8 mouse cellular contexts compared by ENCODE assay signal in genomic region chr9:50800985-50801384, GRCm38 (mm10). TPM values are rescaled to one million over a fixed set of nuclear protein-coding genes. Genes with fewer than 3 reads are reported as not detected.
DNase-seq lines count a peak whose midpoint lies in the region; ATAC-seq and TF ChIP-seq lines count a peak whose summit lies in the region.

No protein-coding gene starts in this region.

- TF ChIP-seq POLR2A in ES-Bruce4 (IDR thresholded peaks at IDR 0.05; ENCODE audit: insufficient read depth, low read length), result no peak
- no peak for TF ChIP-seq POLR2A in spleen, adult 2 months (IDR thresholded peaks at IDR 0.05; ENCODE audit: low read depth, low read length)

- H3K9ac ChIP-seq in hindbrain, embryonic 16.5 days (ENCODE audit: low read depth, low read length), result no peak overlapping the region
- no peak overlapping the region for H3K9ac ChIP-seq in ES-Bruce4 (ENCODE audit: low read depth, poor library complexity, severe bottlenecking)
- no peak overlapping the region for H3K9ac ChIP-seq in liver, embryonic 12.5 days
- no peak overlapping the region for H3K9ac ChIP-seq in intestine, embryonic 15.5 days

- peak; percentile 10 for DNase-seq in hindbrain, embryonic 10.5 days (ENCODE audit: low spot score)
- DNase-seq in c-Kit-negative CD71-positive TER-119-positive erythroid progenitor cells, embryonic 14.5 days (ENCODE audit: low read depth, low spot score), result peak; percentile 60
- peak; percentile 29 to 60 for DNase-seq in heart, postnatal 14 days
- peak; percentile 17 to 46 for DNase-seq in spleen, adult 2 months (ENCODE audit: low read depth in 1 of 2, low spot score in 2 of 2)

- H3K27me3 ChIP-seq in hindbrain, embryonic 10.5 days (ENCODE audit: insufficient read depth, poor library complexity, severe bottlenecking), result no peaks in the 10 kb centered on the region
- H3K27me3 ChIP-seq in hindbrain, embryonic 16.5 days (replicated peaks; ENCODE audit: control insufficient read depth, insufficient read depth, low read length), result no peaks in the 10 kb centered on the region
- H3K27me3 ChIP-seq in ES-Bruce4 (ENCODE audit: control insufficient read depth, insufficient read depth, low read length, poor library complexity, severe bottlenecking), result no peaks in the 10 kb centered on the region
- no peaks in the 10 kb centered on the region for H3K27me3 ChIP-seq in liver, embryonic 12.5 days (replicated peaks)
- no peaks in the 10 kb centered on the region for H3K27me3 ChIP-seq in spleen, adult 2 months (ENCODE audit: control insufficient read depth, insufficient read depth, low read length)
- H3K27me3 ChIP-seq in intestine, embryonic 15.5 days (replicated peaks), result no peaks in the 10 kb centered on the region

- intact Hi-C loops in heart, postnatal 14 days (cut with DNase I), result loop anchor here (2.0 to 5.0 kb wide), 2 partner anchors 210 to 351 kb away; no protein-coding TSS in a partner anchor

- H3K4me1 ChIP-seq in hindbrain, embryonic 10.5 days (replicated peaks), result no peaks in the 10 kb centered on the region
- H3K4me1 ChIP-seq in hindbrain, embryonic 16.5 days (ENCODE audit: control insufficient read depth, insufficient read depth, low read depth, low read length), result no peaks in the 10 kb centered on the region
- H3K4me1 ChIP-seq in ES-Bruce4 (ENCODE audit: control insufficient read depth, insufficient read depth, low read length), result no peaks in the 10 kb centered on the region
- H3K4me1 ChIP-seq in liver, embryonic 12.5 days, result peaks cover 42% of the 10 kb centered on the region
- no peaks in the 10 kb centered on the region for H3K4me1 ChIP-seq in spleen, adult 2 months (ENCODE audit: control insufficient read depth, insufficient read depth, insufficient read length)
- no peaks in the 10 kb centered on the region for H3K4me1 ChIP-seq in intestine, embryonic 15.5 days (replicated peaks)

- H3K27ac ChIP-seq in hindbrain, embryonic 10.5 days, result no peak overlapping the region
- H3K27ac ChIP-seq in hindbrain, embryonic 16.5 days (ENCODE audit: low read depth, low read length), result no peak overlapping the region
- no peak overlapping the region for H3K27ac ChIP-seq in ES-Bruce4 (ENCODE audit: insufficient read depth, low read length)
- H3K27ac ChIP-seq in liver, embryonic 12.5 days, result peak overlapping the region; percentile 91; the same call in 1 of the 2 replicates
- H3K27ac ChIP-seq in spleen, adult 2 months (ENCODE audit: insufficient read depth, low read length), result no peak overlapping the region
- H3K27ac ChIP-seq in intestine, embryonic 15.5 days, result no peak overlapping the region

- no peak overlapping the region for H3K4me3 ChIP-seq in hindbrain, embryonic 10.5 days
- H3K4me3 ChIP-seq in hindbrain, embryonic 16.5 days (ENCODE audit: low read length), result no peak overlapping the region
- H3K4me3 ChIP-seq in ES-Bruce4 (ENCODE audit: low read depth, low read length), result no peak overlapping the region
- H3K4me3 ChIP-seq in liver, embryonic 12.5 days, result no peak overlapping the region
- no peak overlapping the region for H3K4me3 ChIP-seq in spleen, adult 2 months (ENCODE audit: extremely low read depth, insufficient read depth, insufficient read length)
- no peak overlapping the region for H3K4me3 ChIP-seq in intestine, embryonic 15.5 days (replicated peaks)

- WGBS in hindbrain, embryonic 10.5 days, result 52% methylated on average over 2 of the region's 2 CpGs
- 70% methylated on average over 2 of the region's 2 CpGs for WGBS in hindbrain, embryonic 16.5 days
- WGBS in liver, embryonic 12.5 days (ENCODE audit: insufficient replicate concordance), result 46% methylated on average over 2 of the region's 2 CpGs
- 77% methylated on average over 2 of the region's 2 CpGs for WGBS in spleen, adult 2 months
- 63% methylated on average over 2 of the region's 2 CpGs for WGBS in intestine, embryonic 15.5 days

- no peak overlapping the region for H3K4me2 ChIP-seq in hindbrain, embryonic 16.5 days (ENCODE audit: low read length)
- H3K4me2 ChIP-seq in liver, embryonic 12.5 days, result no peak overlapping the region
- H3K4me2 ChIP-seq in intestine, embryonic 15.5 days (replicated peaks), result no peak overlapping the region

- H3K9me3 ChIP-seq in hindbrain, embryonic 10.5 days, result no peaks in the 10 kb centered on the region
- no peaks in the 10 kb centered on the region for H3K9me3 ChIP-seq in hindbrain, embryonic 16.5 days (ENCODE audit: control insufficient read depth, low read length)
- H3K9me3 ChIP-seq in ES-Bruce4 (replicated peaks; ENCODE audit: control insufficient read depth, insufficient read depth, low read length, poor library complexity, severe bottlenecking), result no peaks in the 10 kb centered on the region
- H3K9me3 ChIP-seq in liver, embryonic 12.5 days (replicated peaks), result no peaks in the 10 kb centered on the region
- H3K9me3 ChIP-seq in intestine, embryonic 15.5 days, result no peaks in the 10 kb centered on the region

- ATAC-seq in hindbrain, embryonic 16.5 days, result no peak
- ATAC-seq in liver, embryonic 12.5 days, result no peak
- ATAC-seq in intestine, embryonic 15.5 days, result no peak

- TF ChIP-seq CTCF in ES-Bruce4 (IDR thresholded peaks at IDR 0.05; ENCODE audit: low read depth, low read length), result peak; percentile 67
- TF ChIP-seq CTCF in spleen, adult 2 months (IDR thresholded peaks at IDR 0.05; ENCODE audit: extremely low read depth, insufficient read depth, insufficient read length, insufficient replicate concordance), result peak; percentile 69; the same call in 1 of the 2 replicates

- TF ChIP-seq EP300 in ES-Bruce4 (IDR thresholded peaks at IDR 0.05; ENCODE audit: insufficient read depth, low read depth, low read length), result no peak

- peaks cover 74% of the 10 kb centered on the region for H3K36me3 ChIP-seq in hindbrain, embryonic 10.5 days
- peaks cover 8% of the 10 kb centered on the region for H3K36me3 ChIP-seq in hindbrain, embryonic 16.5 days (ENCODE audit: control insufficient read depth, insufficient read depth, low read length)
- H3K36me3 ChIP-seq in ES-Bruce4 (ENCODE audit: control insufficient read depth, insufficient read depth, low read length, poor library complexity, severe bottlenecking), result no peaks in the 10 kb centered on the region; the same call in 1 of the 2 replicates
- peaks cover 72% of the 10 kb centered on the region for H3K36me3 ChIP-seq in liver, embryonic 12.5 days
- peaks cover 11% of the 10 kb centered on the region for H3K36me3 ChIP-seq in spleen, adult 2 months (ENCODE audit: control insufficient read depth, insufficient read depth, low read length)
- H3K36me3 ChIP-seq in intestine, embryonic 15.5 days, result peaks cover 4% of the 10 kb centered on the region; the same call in 1 of the 2 replicates

RNA-seq across cellular contexts. Expression of gene 1110032A03Rik, which starts 25.7 kb away (rescaled TPM):
- 30.0 and 39.2 TPM in 2 replicates for polyA plus RNA-seq in hindbrain, embryonic 10.5 days (2016; fragmentation: Nextera tagmentation; extraction: Ambion mirVana)
- 57.7 and 61.7 TPM in 2 replicates for polyA plus RNA-seq in hindbrain, embryonic 16.5 days (2015; fragmentation: Nextera tagmentation; extraction: Ambion mirVana)
- 12.4 and 13.1 TPM in 2 replicates for polyA plus RNA-seq in ES-Bruce4 (2011; ENCODE audit: insufficient read depth, insufficient read length, low read depth, missing spikeins)
- 10 to 100 TPM in 1 of 2 experiments, 1 to 10 TPM in 1; 7.9 to 10.4 TPM for total RNA-seq in heart, postnatal 14 days (2021)
- polyA plus RNA-seq in liver, embryonic 12.5 days (2016; fragmentation: Nextera tagmentation; extraction: Ambion mirVana), result 14.5 and 15.1 TPM in 2 replicates
- 9.2 and 10.5 TPM in 2 replicates for polyA plus RNA-seq in spleen, adult 2 months (2012; rRNA removed)
- 26.1 and 30.6 TPM in 2 replicates for polyA plus RNA-seq in intestine, embryonic 15.5 days (2015; fragmentation: Nextera tagmentation; extraction: Ambion mirVana)

RNA-seq across cellular contexts. Expression of gene Alg9, which starts 26.2 kb away (rescaled TPM):
- polyA plus RNA-seq in hindbrain, embryonic 10.5 days (2016; fragmentation: Nextera tagmentation; extraction: Ambion mirVana), result 40.0 and 42.5 TPM in 2 replicates
- 57.9 and 65.7 TPM in 2 replicates for polyA plus RNA-seq in hindbrain, embryonic 16.5 days (2015; fragmentation: Nextera tagmentation; extraction: Ambion mirVana)
- 23.5 and 30.3 TPM in 2 replicates for polyA plus RNA-seq in ES-Bruce4 (2011; ENCODE audit: insufficient read depth, insufficient read length, low read depth, missing spikeins)
- total RNA-seq in heart, postnatal 14 days (2021), result 10 to 100 TPM in 1 of 2 experiments, 1 to 10 TPM in 1; 9.9 to 10.1 TPM
- 20.9 and 23.1 TPM in 2 replicates for polyA plus RNA-seq in liver, embryonic 12.5 days (2016; fragmentation: Nextera tagmentation; extraction: Ambion mirVana)
- polyA plus RNA-seq in spleen, adult 2 months (2012; rRNA removed), result 10.4 and 12.3 TPM in 2 replicates
- polyA plus RNA-seq in intestine, embryonic 15.5 days (2015; fragmentation: Nextera tagmentation; extraction: Ambion mirVana), result 40.8 and 42.8 TPM in 2 replicates

RNA-seq across cellular contexts. Expression of gene Fdxacb1, which starts 32.9 kb away (rescaled TPM):
- 11.4 and 13.5 TPM in 2 replicates for polyA plus RNA-seq in hindbrain, embryonic 10.5 days (2016; fragmentation: Nextera tagmentation; extraction: Ambion mirVana)
- 10.7 and 11.1 TPM in 2 replicates for polyA plus RNA-seq in hindbrain, embryonic 16.5 days (2015; fragmentation: Nextera tagmentation; extraction: Ambion mirVana)
- polyA plus RNA-seq in ES-Bruce4 (2011; ENCODE audit: insufficient read depth, insufficient read length, low read depth, missing spikeins), result 8.5 and 9.0 TPM in 2 replicates
- total RNA-seq in heart, postnatal 14 days (2021), result 1 to 10 TPM; 5.7 to 6.0 TPM
- 11.5 and 13.7 TPM in 2 replicates for polyA plus RNA-seq in liver, embryonic 12.5 days (2016; fragmentation: Nextera tagmentation; extraction: Ambion mirVana)
- 2.6 and 3.2 TPM in 2 replicates for polyA plus RNA-seq in spleen, adult 2 months (2012; rRNA removed)
- polyA plus RNA-seq in intestine, embryonic 15.5 days (2015; fragmentation: Nextera tagmentation; extraction: Ambion mirVana), result 11.0 and 11.6 TPM in 2 replicates

RNA-seq across cellular contexts. Expression of gene Ppp2r1b, which starts 44.1 kb away (rescaled TPM):
- 120 and 147 TPM in 2 replicates for polyA plus RNA-seq in hindbrain, embryonic 10.5 days (2016; fragmentation: Nextera tagmentation; extraction: Ambion mirVana)
- polyA plus RNA-seq in hindbrain, embryonic 16.5 days (2015; fragmentation: Nextera tagmentation; extraction: Ambion mirVana), result 41.1 and 48.1 TPM in 2 replicates
- 56.4 and 61.9 TPM in 2 replicates for polyA plus RNA-seq in ES-Bruce4 (2011; ENCODE audit: insufficient read depth, insufficient read length, low read depth, missing spikeins)
- 10 to 100 TPM in 1 of 2 experiments, 1 to 10 TPM in 1; 9.3 to 12.2 TPM for total RNA-seq in heart, postnatal 14 days (2021)
- 131 and 137 TPM in 2 replicates for polyA plus RNA-seq in liver, embryonic 12.5 days (2016; fragmentation: Nextera tagmentation; extraction: Ambion mirVana)
- 8.6 and 10.2 TPM in 2 replicates for polyA plus RNA-seq in spleen, adult 2 months (2012; rRNA removed)
- 62.8 and 65.7 TPM in 2 replicates for polyA plus RNA-seq in intestine, embryonic 15.5 days (2015; fragmentation: Nextera tagmentation; extraction: Ambion mirVana)

RNA-seq across cellular contexts. Expression of gene Hspb2, which starts 48.8 kb away (rescaled TPM):
- polyA plus RNA-seq in hindbrain, embryonic 10.5 days (2016; fragmentation: Nextera tagmentation; extraction: Ambion mirVana), result 0.65 and 0.71 TPM in 2 replicates
- polyA plus RNA-seq in hindbrain, embryonic 16.5 days (2015; fragmentation: Nextera tagmentation; extraction: Ambion mirVana), result 1.1 and 5.2 TPM in 2 replicates
- polyA plus RNA-seq in ES-Bruce4 (2011; ENCODE audit: insufficient read depth, insufficient read length, low read depth, missing spikeins), result 22.3 and 22.7 TPM in 2 replicates
- total RNA-seq in heart, postnatal 14 days (2021), result 100 to 1,000 TPM; 128 to 131 TPM
- polyA plus RNA-seq in liver, embryonic 12.5 days (2016; fragmentation: Nextera tagmentation; extraction: Ambion mirVana), result 0.82 and 1.2 TPM in 2 replicates
- 5.4 and 6.0 TPM in 2 replicates for polyA plus RNA-seq in spleen, adult 2 months (2012; rRNA removed)
- 5.3 and 5.4 TPM in 2 replicates for polyA plus RNA-seq in intestine, embryonic 15.5 days (2015; fragmentation: Nextera tagmentation; extraction: Ambion mirVana)

Comparison
In these comparisons a context has a peak if more than half of its experiments do, and no peak if none do; other contexts are left out.
1. DNase-seq: peak in every context shown above with its lines; median percentile 60 in c-Kit-negative CD71-positive TER-119-positive erythroid progenitor cells, embryonic 14.5 days; 44 in heart, postnatal 14 days; 32 in spleen, adult 2 months; 10 in hindbrain, embryonic 10.5 days.